Mouse (Mus musculus) activated CD4-positive, CD25-positive, alpha-beta regulatory T cell, adult 4 months (primary cell): ENCODE results near the gene Rhobtb1. TPM values are rescaled to one million over a fixed set of nuclear protein-coding genes. Genes with fewer than 3 reads are reported as not detected.

Source experiments
- ATAC-seq: one replicate; pipeline ENCODE4 v1.8.0; 2017
- polyA plus RNA-seq, 2 experiments: library from polyadenylated mRNA; unstranded; fragments of 100-300 nt; shearing (Covaris generic); gene quantifications; one replicate each; pipeline ENCODE4 v1.2.1; 2017

The Rhobtb1 gene
- polyA plus RNA-seq, 2 experiments from 2014 or later = not detected

DNA sequence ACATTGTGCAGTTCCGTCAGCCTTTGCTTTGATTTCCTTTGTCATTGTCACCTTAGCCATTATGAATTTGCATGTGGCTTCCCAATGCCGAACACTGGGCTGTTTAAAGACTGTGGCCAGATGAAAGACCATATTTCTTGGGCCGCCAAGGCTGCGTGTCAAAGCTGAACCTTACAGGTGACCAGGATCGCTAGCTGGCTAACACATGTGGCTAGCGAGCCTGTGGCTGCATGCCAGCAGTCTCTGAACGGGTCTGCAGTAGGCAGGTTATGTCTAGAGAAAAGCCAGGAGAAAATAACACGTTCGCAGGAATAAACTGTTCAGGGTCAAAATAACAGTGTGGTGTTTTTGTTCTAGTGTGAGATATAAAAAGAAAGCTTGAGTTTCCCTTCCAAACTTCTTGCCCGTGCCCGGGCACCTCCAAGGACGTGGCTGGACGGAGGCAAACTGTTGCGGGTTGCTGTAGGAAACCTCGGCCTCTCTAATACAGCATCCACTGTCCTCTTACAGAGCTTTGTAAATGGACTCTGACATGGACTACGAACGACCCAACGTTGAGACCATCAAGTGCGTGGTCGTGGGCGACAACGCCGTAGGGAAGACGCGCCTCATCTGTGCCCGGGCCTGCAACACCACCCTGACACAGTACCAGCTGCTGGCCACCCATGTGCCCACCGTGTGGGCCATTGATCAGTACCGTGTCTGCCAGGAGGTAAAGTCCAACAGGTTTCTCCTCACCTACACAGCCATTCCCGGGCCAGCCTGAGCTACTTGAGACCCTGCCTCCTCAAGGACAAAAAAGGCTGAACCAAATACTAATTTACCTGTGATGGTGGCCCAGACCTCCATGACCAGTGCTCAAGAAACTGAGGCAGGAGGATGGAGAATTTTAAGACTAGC lies 97.3 kb downstream of the Rhobtb1 start:
- no peak for ATAC-seq

DNA sequence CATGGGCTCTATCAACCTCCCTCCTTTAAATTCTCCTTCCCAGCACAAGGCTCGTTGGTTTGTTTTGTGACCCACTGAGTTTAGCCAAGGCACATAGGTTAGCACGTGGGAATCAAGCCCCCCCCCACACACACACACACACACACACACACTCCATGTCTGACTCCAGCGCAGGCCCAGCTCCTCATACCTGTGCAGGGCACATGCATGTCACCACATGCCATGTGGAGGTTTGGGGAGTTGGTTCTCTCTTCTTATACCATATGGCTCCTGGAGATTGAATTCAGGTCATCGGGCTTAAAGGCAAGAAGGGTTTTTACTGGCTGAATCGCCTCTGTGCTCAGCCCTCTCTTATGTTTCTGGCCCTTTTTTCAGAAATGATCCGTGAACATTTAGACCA lies 100.0 kb downstream of the Rhobtb1 start:
- no peak for ATAC-seq

DNA sequence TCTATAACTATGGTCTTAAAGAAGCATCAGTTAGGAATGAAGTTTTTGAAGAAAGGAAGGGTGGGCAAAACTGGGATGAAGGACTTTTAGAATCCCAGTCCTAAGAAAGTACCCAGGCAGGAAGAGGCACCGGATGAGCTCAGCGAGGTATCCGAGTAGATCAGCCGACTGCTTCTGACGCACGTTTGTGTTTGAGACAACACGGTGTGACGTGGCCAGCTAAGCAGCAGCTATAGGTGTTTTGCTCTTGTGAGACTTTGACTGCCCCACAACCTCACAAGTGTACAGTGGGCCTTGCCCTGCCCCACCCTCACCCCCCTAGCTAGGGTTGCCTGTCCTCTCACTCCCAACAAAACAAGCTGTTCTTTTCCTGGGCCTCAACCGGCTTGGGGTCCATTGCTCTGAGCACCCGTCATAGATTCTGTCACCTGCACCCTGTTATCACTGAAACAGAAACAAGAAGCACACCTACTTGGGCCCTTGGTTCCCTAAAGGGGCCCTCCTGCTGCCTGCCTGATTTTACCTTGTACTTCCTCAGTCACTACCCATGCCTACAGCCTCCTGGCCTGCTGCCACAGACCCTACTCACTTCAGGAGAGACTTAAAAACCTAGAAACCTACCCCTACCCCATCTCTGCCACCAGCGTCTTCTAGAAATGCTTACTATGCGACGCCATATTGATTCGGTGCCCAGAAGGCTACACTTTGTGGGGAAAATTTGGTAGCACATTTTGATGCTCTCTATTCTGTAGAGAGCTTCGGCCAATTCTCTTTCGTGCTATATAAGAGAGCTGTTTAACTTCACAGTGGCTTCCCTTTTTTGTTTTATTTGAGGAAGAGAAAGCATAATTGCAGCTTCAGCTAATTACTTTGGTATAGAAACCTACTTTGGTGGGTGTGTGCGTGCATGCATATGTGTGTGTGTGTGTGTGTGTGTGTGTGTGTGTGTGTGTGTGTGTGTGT lies 101.2 kb downstream of the Rhobtb1 start:
- no peak for ATAC-seq

DNA sequence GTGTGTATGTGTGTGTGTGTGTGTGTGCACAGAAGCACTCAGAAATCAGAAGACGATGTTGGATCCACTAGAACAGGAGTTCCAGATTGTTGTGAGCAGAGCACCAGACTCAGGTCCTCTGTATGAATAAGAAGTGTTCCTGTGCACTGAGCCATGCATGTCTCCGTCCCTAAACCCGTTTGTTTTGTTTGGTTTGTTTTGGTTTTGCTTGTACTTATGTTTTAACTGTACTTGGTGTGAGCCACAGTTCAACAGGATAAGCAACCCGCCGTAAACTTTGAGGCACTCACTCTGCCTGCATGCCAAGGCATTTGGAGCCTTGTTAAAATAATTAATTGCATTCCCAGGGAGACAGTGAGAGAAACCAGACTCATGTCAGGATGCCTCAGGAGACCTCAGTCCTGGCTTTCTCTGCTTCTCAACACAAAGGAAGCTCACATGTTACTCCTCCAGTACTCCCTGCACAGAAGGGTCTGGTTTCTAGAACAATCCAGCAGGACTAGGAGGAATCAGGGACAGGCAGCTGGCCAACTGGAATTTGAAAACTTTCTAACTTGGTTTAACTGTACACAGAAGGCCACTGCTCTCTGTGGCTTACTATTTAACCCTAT lies 101.9 kb downstream of the Rhobtb1 start:
- no peak for ATAC-seq

DNA sequence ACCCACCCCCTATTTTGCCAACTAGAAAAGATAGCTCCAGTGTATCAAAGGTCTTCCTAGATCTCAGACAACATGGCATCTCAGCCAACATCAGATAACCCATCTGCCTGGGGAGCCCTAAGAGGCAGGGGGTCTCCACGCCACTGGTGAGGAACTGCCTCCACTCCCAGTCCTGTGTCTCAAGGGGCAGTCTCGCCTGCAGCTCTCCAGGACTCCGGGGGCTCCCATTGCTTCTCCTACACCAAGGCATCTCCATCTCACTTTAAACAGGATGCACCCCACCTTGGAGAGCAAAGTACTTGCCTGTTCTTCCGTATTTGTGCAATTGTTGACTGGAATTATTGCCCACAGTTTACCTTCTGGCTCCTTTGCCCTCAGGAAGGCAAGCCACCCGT lies 102.4 kb downstream of the Rhobtb1 start:
- no peak for ATAC-seq

DNA sequence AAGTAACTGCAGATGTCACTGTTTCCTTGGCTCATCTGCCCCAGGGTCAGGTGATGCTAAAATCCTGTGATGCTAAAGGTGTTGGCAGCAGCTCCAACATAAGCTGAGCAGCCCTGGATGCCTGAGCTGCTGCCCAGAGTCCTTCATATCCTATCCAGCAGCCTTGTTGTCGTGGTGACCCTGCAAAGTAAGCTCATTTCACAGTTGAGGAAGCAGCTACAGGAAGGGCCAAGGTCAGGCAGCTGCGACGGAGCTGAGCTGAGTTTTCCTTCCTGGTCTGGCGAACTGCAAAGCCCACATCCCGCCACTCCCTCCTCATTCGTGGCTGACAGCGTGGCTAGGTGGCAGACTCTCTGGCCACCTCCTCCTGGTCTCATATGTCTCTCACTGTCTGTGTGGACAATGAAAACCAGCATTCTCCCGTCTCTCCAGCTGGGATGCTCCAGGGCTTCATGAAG lies 103.2 kb downstream of the Rhobtb1 start:
- ATAC-seq = no peak

DNA sequence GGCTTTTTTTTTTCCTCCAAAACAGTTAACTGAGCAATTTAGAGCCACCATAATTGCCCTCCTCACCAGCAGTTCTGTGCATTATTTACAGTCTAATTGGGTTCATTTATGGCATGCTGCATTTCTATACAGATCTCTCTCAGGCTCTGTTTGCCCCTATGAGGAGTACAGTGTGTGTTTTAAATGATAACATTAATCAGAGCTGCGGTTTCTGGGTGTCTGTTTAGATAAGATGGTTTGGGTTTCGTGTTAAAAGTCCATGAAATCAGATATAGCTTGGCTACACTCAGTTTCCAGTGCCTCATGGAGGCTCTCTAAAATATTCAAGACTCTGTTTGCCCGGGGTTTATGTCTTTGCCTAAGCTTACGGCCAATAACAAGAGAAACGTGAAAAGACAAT lies 104.4 kb downstream of the Rhobtb1 start:
- no peak for ATAC-seq

DNA sequence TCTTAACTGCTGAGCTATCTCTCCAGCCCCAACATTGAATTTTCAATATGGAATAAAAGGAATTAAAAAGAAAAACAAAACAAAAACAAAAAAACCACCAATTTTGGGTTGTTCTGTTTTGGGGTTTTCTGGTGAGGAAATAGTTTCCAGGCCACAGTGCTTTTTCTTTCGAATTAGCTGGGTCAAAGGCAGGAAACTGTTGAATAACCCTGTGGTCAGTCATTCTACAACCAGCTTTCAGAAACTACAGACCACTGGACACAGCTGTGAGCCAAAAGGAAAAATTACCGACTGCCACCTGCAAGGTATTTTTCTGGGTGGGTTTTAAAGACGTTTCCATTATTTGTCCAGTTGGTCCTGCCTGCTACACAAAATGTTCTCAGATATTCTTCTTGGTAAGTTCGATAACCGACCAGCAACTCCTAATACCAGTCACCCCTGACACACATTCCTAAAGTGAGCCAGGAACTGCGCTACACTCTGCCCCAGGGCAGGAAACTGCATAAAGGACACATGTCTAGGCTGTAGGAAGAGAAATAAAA lies 106.4 kb downstream of the Rhobtb1 start:
- ATAC-seq = no peak

DNA sequence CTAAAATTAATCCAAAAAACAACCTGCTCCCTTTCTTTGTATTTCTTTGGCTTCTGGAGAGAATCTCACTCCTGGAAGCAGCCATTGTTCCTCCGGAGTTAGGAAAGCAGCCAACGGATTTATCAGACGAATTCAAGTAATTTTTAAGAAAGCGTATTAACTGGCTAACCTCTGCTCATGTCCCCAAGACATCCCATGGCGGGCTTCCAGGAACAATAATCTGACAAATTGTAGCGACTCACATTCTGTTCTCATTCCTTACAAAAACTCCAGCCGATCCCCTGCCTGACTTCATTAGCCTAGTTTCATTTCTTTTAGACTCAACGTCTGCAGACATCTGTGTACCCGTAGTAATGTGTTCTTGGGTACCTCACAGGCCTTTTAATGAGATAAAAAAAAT lies 107.4 kb downstream of the Rhobtb1 start:
- no peak for ATAC-seq

DNA sequence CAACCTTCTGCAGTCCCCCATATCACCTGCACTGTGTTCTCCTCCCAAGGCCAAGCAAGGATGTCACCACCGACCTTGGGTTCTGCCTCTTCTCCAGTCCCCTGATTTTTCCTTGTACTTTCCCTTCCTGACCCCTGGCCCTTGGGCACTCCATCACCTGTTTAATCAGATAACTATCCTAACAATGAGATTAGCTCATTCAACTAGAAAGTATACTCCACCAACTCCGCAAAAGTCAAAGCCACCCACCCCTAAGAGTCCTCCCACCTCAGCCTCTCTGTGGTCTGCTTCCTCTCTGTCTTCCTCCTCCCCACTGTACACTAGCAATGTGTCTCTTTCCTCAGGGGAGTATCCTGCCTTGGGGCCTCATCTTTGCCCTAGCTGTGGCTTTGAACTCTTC lies 107.9 kb downstream of the Rhobtb1 start:
- no peak for ATAC-seq

DNA sequence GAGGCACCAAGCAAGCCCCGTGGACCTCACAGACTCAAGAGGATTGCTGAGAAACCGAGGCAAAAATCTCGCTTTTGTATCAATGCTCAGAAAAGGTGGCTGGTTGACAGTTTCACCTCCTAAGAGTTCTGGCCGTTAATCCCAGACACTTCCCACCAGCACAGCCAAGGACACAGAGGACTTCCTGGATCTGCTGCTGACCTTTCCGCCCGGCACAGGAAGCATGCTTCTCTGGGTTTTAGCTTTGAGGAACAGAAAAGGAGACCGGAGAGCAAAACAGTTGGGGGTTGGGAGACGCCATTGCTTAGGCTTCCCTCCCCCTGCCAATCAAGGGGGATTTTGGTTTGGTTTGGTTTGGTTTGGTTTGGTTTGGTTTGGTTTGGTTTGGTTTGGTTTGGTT lies 108.7 kb downstream of the Rhobtb1 start:
- ATAC-seq = no peak

DNA sequence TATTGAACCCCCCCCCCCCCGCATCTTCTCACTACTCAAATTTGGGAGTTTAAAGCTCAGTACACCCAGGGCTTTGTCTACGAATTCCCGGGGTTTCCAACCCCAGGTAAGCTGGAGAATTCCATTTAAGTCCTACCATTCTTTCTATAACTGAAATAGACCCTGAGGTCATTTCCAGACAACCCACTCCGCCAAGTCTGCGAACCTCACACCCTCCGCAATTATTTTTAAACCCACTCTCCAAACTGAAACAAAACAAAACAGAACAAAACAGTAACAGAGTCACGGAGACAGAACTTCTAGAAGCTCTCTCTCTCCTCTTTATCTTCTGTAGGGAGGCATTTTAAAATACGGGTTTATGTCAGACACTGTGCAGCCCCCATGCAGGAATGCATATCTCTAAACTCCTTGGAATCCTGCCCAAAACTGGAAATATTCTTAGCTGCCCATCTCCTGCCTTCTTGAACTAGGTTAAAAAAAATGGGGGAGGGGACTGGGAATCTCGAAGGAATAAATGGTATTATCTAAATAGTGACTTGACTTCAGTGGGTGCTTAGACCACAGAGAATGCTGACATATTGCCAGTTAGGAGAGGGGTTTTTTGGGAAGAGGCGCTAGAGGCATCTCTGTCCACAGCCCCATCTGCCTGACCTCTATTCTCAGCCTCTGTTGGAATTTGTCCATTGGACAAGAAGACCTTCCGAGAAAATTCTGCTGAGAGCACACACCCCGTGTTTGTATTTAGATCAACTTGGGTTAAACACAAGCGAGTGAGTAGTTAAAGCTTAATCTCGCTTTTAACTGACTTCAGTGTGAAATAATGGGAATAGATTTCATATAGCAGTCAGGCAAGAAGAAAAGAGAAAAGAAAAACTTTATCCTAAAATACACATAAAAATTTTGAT lies 111.9 kb downstream of the Rhobtb1 start:
- no peak for ATAC-seq

DNA sequence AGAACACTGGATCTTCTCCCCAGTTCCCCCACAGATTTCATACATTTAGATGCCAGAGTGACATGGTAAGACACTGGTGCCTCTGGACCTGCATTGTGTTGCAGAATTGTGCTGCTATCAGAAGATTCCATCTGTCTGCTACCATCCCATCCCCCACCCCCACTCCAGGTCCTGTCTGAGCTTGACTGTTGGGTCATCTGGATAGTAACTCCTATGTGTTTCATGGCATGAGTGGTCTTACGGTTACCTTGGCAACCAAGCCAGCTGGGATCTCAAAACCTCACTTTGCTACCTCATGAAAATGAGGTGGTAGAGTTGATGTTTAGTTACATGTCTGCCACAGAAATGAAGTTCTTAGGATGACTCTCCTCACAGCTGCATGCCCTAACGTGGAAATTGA lies 112.7 kb downstream of the Rhobtb1 start:
- ATAC-seq = no peak

DNA sequence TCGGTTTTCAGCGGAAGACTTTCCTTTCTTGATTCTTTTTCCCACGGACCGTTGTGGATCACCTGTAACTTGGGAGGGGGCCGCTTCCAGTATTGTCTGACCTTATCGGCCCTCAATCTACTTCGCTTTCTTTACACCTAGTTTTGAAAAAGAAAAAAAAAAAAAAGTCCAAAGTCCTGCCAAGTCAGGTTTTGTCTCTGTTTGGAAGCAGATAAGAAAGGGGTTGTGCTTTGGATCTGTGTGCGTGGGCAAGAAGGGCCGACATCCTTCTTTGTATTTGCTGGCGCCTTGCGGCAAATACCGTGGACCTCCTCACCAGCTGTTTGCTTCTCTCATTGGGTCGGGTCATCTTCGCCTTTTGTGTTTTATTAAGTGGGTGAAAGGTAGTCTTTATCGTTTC lies 114.2 kb downstream of the Rhobtb1 start:
- no peak for ATAC-seq

DNA sequence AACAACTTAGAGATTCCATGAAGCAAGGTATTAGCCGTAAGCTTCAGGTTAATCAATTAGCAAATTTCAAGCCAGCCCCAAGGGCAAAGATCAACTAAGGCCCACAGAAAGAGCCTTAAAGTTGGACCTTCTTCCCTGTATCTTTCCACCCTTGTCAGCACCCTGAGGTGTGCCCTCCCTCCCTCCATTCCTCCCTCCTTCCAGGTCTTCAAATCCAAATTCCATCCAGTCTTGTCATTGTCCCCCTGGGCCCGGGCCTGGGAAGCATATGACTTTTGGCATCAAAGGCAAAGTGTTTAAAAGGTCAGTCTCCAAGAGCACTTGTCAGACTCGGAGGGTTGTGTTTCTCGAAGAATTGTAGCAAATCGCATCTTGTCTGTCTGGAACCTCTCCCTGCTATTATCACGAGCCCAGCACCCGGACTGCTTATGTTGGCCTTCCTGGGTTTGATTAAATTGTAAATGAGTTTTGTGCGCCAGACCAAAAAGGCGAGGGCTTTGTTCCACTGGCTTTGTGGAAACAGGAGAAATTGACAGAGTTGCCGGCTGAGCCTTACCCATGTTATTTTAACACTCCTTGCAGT lies 116.9 kb downstream of the Rhobtb1 start:
- ATAC-seq = no peak

DNA sequence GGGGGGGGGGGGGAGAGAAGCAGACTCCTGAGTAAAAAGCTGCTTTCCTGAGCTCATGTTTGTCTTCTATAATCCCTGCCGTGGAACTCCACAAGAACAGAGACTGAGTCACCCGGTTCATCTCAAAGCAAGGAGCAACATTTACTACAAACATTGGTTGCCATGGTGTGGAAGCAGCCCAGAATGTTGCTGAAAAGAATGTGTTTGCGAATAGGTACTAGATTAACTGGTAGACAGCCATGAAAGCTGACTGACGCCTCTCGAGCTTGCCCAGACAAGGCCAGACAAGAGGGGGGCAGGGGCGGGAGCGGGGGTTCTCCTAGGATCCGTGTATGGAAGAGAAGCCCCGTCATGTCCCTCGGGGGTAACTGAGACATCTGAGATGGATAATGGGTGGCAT lies 120.2 kb downstream of the Rhobtb1 start:
- ATAC-seq = no peak

DNA sequence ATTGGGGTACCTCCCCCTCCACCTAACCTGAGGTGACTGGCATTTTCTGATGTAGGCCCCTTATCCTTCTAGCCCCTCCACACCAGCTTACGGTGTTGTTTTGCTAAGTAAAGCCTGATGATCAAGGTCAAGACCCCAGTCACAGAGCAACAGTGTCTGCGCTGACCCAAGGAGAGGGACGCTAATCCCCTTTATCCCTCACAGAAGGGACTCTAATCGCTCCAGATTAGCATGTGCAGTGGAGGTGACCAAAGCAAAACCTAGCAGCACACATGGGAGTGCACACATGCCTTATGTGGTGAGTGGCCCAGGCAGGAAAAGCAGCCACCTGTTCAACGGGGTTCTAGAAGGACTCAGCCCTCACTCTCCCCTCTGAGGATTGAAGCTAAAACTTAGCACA lies 123.0 kb downstream of the Rhobtb1 start:
- ATAC-seq = no peak

DNA sequence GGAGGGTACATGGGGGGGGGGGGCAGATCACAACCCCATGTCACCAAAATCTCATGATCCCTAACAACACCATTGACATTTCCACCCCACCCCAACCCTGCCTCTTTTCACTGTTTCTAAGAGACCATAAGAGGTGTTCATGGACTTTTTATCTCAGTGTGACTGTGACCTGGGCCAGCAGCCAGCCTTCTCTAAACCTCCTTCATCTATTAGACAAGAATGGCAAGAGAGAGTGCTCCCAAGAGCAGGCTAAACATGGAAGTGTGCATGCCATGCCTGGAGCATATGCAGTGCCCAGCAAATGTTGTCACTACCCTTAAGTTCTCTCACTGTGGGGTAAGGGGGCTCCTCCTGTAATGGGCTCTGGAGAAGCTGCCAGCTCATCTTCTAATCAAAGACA lies 123.5 kb downstream of the Rhobtb1 start:
- ATAC-seq = no peak

DNA sequence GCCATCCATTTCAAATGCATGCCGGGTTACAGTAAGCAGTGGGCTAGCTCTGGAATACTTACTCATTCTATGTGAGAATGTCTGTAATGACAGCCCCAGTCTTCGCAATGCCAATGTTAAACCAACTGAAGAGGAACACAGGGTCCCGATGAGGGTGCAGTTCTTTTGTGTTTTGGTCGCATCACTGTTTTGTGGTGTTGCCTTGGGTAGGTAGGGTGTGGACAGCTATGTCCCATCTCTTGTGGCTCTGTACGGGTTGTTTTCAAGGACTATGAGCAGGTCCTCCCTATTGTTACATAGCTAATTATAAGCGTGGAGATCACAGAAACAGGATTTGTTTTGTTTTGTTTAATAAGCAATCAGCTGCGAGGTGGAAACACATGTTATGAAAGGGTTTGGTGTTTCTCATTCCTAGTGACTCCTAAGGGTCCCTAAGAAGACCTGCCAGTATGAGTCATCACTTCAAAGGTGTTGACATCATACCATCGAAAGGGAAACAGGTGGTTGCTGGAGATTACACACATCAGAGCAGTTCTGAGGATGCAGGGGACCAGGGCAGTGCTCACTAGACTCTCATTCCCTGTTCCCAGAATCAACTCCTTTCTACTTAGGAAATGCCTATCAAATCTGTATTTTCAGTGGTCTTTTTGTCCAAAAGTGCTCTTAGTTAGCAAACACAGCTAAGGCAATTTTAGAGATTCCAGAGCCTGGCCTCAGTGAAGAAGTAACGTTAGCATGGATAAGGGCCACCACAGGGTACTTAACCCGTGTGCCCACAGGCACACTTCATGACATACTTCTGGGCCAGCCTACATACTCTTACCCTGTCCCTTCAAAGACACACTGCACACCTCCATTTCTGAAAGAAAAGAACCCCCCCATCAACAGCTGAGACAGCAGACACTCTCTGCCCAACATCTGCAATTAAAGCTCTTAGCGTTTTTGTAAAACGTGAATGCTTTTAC lies 124.9 kb downstream of the Rhobtb1 start:
- ATAC-seq = no peak

DNA sequence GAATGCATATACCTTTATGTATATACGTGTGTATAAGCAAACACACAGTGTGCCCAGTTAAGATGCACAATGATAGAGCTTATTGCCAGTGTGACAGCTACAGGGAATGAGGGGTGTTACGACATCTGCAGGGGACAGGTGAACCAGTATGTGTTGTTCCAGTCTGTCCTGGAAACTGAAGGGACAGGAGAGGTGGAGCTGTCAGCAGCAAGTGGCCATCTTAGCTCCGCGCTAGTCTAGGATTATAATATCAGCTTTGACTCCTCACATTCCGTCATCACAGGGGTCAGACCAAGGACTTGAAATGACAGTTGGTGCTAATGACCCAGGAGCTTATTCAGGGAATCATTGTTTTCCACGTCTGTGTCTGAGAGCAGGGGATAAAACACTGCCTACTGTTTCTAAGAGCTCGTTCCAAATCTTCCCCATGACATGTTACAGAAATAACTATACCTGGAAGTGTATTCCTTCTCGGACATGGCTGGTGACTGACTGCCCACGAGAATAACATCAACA lies 125.7 kb downstream of the Rhobtb1 start:
- ATAC-seq = no peak
